Mouse (Mus musculus): ENCODE measurements around the gene 2900026A02Rik.

Gene 2900026A02Rik

GRCm38 (mm10) chr5:113221147-113221865 lies at the start of gene 2900026A02Rik:
TSS of gene 2900026A02Rik (minus strand) at chr5:113221236.
- in situ Hi-C loops (cut with MseI, MboI) = no loop called here

GRCm38 (mm10) chr5:113270043-113270442 lies 49.0 kb upstream of the 2900026A02Rik start:
- in situ Hi-C loops (cut with MseI, MboI) = no loop called here

- in situ Hi-C loops (cut with MseI, MboI) = no loop called here
These were observed 47.2 kb upstream of the 2900026A02Rik start for GRCm38 (mm10) chr5:113268246-113268645.

GRCm38 (mm10) chr5:113265637-113266036 lies 44.6 kb upstream of the 2900026A02Rik start:
- in situ Hi-C loops (cut with MseI, MboI) = no loop called here

- in situ Hi-C loops (cut with MseI, MboI) = no loop called here
These were observed 29.8 kb upstream of the 2900026A02Rik start for GRCm38 (mm10) chr5:113250806-113251205.

- in situ Hi-C loops (cut with MseI, MboI) = no loop called here
These were observed 28.4 kb upstream of the 2900026A02Rik start for GRCm38 (mm10) chr5:113249263-113249930.

- in situ Hi-C loops (cut with MseI, MboI) = no loop called here
These were observed 9.2 kb upstream of the 2900026A02Rik start for GRCm38 (mm10) chr5:113230196-113230595.

- in situ Hi-C loops (cut with MseI, MboI) = loop anchor here (5.0 kb wide), 2 partner anchors 44 to 49 kb away; no protein-coding TSS in a partner anchor
These were observed 5.6 kb upstream of the 2900026A02Rik start, which contains the start of gene Tmem211 for GRCm38 (mm10) chr5:113226632-113227102. TSS of gene Tmem211 (plus strand) at chr5:113226909.

- in situ Hi-C loops (cut with MseI, MboI) = loop anchor here (5.0 kb wide), 2 partner anchors 44 to 49 kb away; no protein-coding TSS in a partner anchor
These were observed 4.8 kb upstream of the 2900026A02Rik start for GRCm38 (mm10) chr5:113225686-113226435.

GRCm38 (mm10) chr5:113225271-113225670 lies 4.2 kb upstream of the 2900026A02Rik start:
- in situ Hi-C loops (cut with MseI, MboI) = loop anchor here (5.0 kb wide), 2 partner anchors 43 to 48 kb away; no protein-coding TSS in a partner anchor

GRCm38 (mm10) chr5:113223888-113224287 lies 2.9 kb upstream of the 2900026A02Rik start:
- in situ Hi-C loops (cut with MseI, MboI) = no loop called here

GRCm38 (mm10) chr5:113220383-113221146 lies 471 bp downstream of the 2900026A02Rik start:
- in situ Hi-C loops (cut with MseI, MboI) = no loop called here

GRCm38 (mm10) chr5:113219876-113220275 lies 1.2 kb downstream of the 2900026A02Rik start:
- in situ Hi-C loops (cut with MseI, MboI) = no loop called here

- in situ Hi-C loops (cut with MseI, MboI) = no loop called here
These were observed 1.6 kb downstream of the 2900026A02Rik start for GRCm38 (mm10) chr5:113219450-113219849.

GRCm38 (mm10) chr5:113218617-113219235 lies 2.3 kb downstream of the 2900026A02Rik start:
- in situ Hi-C loops (cut with MseI, MboI) = no loop called here

- in situ Hi-C loops (cut with MseI, MboI) = no loop called here
These were observed 4.0 kb downstream of the 2900026A02Rik start for GRCm38 (mm10) chr5:113217076-113217475.

- in situ Hi-C loops (cut with MseI, MboI) = no loop called here
These were observed 4.6 kb downstream of the 2900026A02Rik start for GRCm38 (mm10) chr5:113216328-113216960.

GRCm38 (mm10) chr5:113215610-113216011 lies 5.4 kb downstream of the 2900026A02Rik start:
- in situ Hi-C loops (cut with MseI, MboI) = no loop called here

- in situ Hi-C loops (cut with MseI, MboI) = no loop called here
These were observed 6.6 kb downstream of the 2900026A02Rik start for GRCm38 (mm10) chr5:113214455-113214854.

GRCm38 (mm10) chr5:113214041-113214440 lies 7.0 kb downstream of the 2900026A02Rik start:
- in situ Hi-C loops (cut with MseI, MboI) = no loop called here

Measured in mouse trophoblast stem cell (cell line).